ENCODE assay signal across 15 mouse cellular contexts in genomic region chr11:106485611-106486010, GRCm38 (mm10). TPM values are rescaled to one million over a fixed set of nuclear protein-coding genes. Genes with fewer than 3 reads are reported as not detected.
A peak's percentile ranks its signal among the peaks of the same experiment; 100 is the strongest.
DNase-seq lines count a peak whose midpoint lies in the region; ATAC-seq and TF ChIP-seq lines count a peak whose summit lies in the region.
"Had no signal": no experiment of that assay in that cellular context is flagged by ENCODE, and none has a peak within 500 bp of the region (broad histone marks: within the 10 kb centered on the region; RNA-seq: fewer than 3 reads in every experiment).

No protein-coding gene starts in this region.

- no peak for TF ChIP-seq EP300 in lung, postnatal 0 days (IDR thresholded peaks at IDR 0.05)

- ATAC-seq in heart, embryonic 15.5 days (replicated peaks; ENCODE audit: insufficient number of reproducible peaks, insufficient read depth, low FRiP score, low read depth) = no peak
- ATAC-seq in lung, postnatal 0 days = no peak
- ATAC-seq in frontal cortex, adult (ENCODE audit: low TSS enrichment) = no peak
- ATAC-seq: CD4-positive, CD25-positive, alpha-beta regulatory T cell, adult 4 months had no signal

- H3K4me2 ChIP-seq in heart, embryonic 15.5 days = peak overlapping the region; percentile 87
- H3K4me2 ChIP-seq in lung, postnatal 0 days (replicated peaks; ENCODE audit: low read depth, low read length) = peak overlapping the region; percentile 73

- no peaks in the 10 kb centered on the region for H3K36me3 ChIP-seq in heart, embryonic 15.5 days
- no peaks in the 10 kb centered on the region for H3K36me3 ChIP-seq in lung, postnatal 0 days (ENCODE audit: insufficient read depth, low read length)
- no peaks in the 10 kb centered on the region for H3K36me3 ChIP-seq in erythroblast, embryonic 14.5 days (ENCODE audit: control insufficient read depth)
- H3K36me3 ChIP-seq: forebrain, embryonic 10.5 days; midbrain, embryonic 10.5 days had no signal

- H3K4me3 ChIP-seq in heart, embryonic 15.5 days = no peak overlapping the region
- peak overlapping the region; percentile 94; the same call in 1 of the 2 replicates for H3K4me3 ChIP-seq in lung, postnatal 0 days (ENCODE audit: low read depth, low read length)
- peak overlapping the region; percentile 94 for H3K4me3 ChIP-seq in erythroblast, embryonic 14.5 days (replicated peaks)

- H3K27ac ChIP-seq in heart, embryonic 15.5 days = no peak overlapping the region
- H3K27ac ChIP-seq in lung, postnatal 0 days (ENCODE audit: low read length) = no peak overlapping the region
- H3K27ac ChIP-seq: forebrain, embryonic 10.5 days; left cerebral cortex, adult 2 months; midbrain, embryonic 10.5 days had no signal

- peaks cover 12% of the 10 kb centered on the region for H3K4me1 ChIP-seq in heart, embryonic 15.5 days (replicated peaks)
- H3K4me1 ChIP-seq in lung, postnatal 0 days (ENCODE audit: insufficient read depth, low read depth, low read length) = peaks cover 8% of the 10 kb centered on the region
- peaks cover 29% of the 10 kb centered on the region for H3K4me1 ChIP-seq in erythroblast, embryonic 14.5 days (ENCODE audit: control insufficient read depth)

- TF ChIP-seq CTCF in lung, postnatal 0 days (IDR thresholded peaks at IDR 0.05) = no peak

- H3K9me3 ChIP-seq in heart, embryonic 15.5 days (replicated peaks) = no peaks in the 10 kb centered on the region
- H3K9me3 ChIP-seq in lung, postnatal 0 days (ENCODE audit: low read length) = no peaks in the 10 kb centered on the region
- H3K9me3 ChIP-seq in erythroblast, embryonic 14.5 days (ENCODE audit: control insufficient read depth, low read length) = no peaks in the 10 kb centered on the region
- H3K9me3 ChIP-seq: forebrain, embryonic 10.5 days; midbrain, embryonic 10.5 days had no signal

- DNase-seq in heart, postnatal 36 days = no peak
- no peak for DNase-seq in lung, postnatal 0 days (ENCODE audit: low spot score)
- DNase-seq in lung, postnatal 10 days = no peak
- DNase-seq in naive thymus-derived CD4-positive, alpha-beta T cell, adult 2 months (ENCODE audit: low read depth) = peak; percentile 33
- no peak for DNase-seq in left cerebral cortex, adult 9 months (ENCODE audit: low spot score in 2 of 2)
- DNase-seq: cerebellum, adult 11-12 months; kidney, postnatal 10 days; right cerebral cortex, postnatal 4 days had no signal

- intact Hi-C loops in heart, postnatal 36 days (cut with DNase I) = no loop called here

- no peaks in the 10 kb centered on the region for H3K27me3 ChIP-seq in heart, embryonic 15.5 days
- H3K27me3 ChIP-seq in lung, postnatal 0 days (replicated peaks; ENCODE audit: insufficient read depth, low read length) = no peaks in the 10 kb centered on the region
- no peaks in the 10 kb centered on the region for H3K27me3 ChIP-seq in erythroblast, embryonic 14.5 days (ENCODE audit: control insufficient read depth)

- 76% methylated on average over 4 of the region's 4 CpGs for WGBS in heart, embryonic 15.5 days
- 75% methylated on average over 4 of the region's 4 CpGs for WGBS in lung, postnatal 0 days

- no peak overlapping the region for H3K9ac ChIP-seq in heart, embryonic 15.5 days
- H3K9ac ChIP-seq in lung, postnatal 0 days (replicated peaks; ENCODE audit: low read depth) = 0 out of 2 replicates have a peak overlapping the region, but pooled peaks have one; percentile 16

RNA-seq across cellular contexts. Expression of gene Ern1, which starts 2.0 kb away (rescaled TPM):
- 3.8 and 5.2 TPM in 2 replicates for polyA plus RNA-seq in heart, embryonic 15.5 days (2015; fragmentation: Nextera tagmentation; extraction: Ambion mirVana)
- 10 to 100 TPM; 10.2 to 12.9 TPM for total RNA-seq in heart, postnatal 36 days (2021)
- polyA plus RNA-seq in lung, postnatal 0 days (2015; fragmentation: Nextera tagmentation; extraction: Ambion mirVana) = 5.4 and 6.3 TPM in 2 replicates
- 0.14 and 0.27 TPM in 2 replicates for polyA plus RNA-seq in erythroblast, embryonic 14.5 days (2012)
